Mouse (Mus musculus): ENCODE data around the gene Pard3b.

- TF ChIP-seq CTCF (IDR thresholded peaks at IDR 0.05; ENCODE audit: low read depth, low read length) (no peak), POLR2A (IDR thresholded peaks at IDR 0.05; ENCODE audit: borderline replicate concordance, low read depth, low read length) (no peak)
Observed at GRCm38 (mm10) chr1:61779906-61780305, 141.3 kb downstream of the Pard3b start.

Measured in bone marrow macrophage, adult 2 months (primary cell).